Mouse (Mus musculus): Measurements from ENCODE around the gene Casc3.

The Casc3 gene

DNA sequence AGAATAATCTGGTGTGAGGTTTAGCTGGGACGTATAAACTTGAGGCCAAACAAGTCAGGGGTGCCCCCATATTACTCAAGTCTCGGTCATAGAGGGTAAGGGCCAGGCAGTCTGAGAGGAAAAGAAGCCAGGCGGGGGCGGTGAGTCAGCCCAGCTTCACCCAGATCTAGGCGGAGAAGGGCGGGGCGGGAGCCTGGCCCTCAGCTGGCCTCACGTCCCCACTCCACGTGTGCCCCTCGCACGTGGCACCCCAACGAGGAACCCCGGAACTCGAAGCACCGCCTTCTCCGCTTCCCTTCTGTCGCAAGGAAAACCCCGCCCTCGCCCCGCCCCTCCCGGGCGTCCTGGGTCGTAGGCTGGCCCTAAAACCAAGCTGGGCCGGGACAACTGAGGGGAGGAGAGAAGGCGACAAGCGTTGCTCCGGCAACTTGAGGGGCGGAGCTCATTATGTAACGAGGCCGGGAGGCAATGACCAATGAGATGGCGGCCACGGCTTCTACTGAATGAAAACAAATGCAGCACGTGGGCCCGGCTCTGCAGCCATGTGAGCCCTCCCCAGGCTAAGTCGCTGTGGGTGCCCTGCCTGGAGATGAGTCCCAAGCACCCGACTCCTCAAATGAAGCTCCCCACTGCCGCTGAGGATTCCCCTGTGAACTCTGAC, 30.9 kb upstream of the Casc3 start:
- peak; percentile 100 for DNase-seq

DNA sequence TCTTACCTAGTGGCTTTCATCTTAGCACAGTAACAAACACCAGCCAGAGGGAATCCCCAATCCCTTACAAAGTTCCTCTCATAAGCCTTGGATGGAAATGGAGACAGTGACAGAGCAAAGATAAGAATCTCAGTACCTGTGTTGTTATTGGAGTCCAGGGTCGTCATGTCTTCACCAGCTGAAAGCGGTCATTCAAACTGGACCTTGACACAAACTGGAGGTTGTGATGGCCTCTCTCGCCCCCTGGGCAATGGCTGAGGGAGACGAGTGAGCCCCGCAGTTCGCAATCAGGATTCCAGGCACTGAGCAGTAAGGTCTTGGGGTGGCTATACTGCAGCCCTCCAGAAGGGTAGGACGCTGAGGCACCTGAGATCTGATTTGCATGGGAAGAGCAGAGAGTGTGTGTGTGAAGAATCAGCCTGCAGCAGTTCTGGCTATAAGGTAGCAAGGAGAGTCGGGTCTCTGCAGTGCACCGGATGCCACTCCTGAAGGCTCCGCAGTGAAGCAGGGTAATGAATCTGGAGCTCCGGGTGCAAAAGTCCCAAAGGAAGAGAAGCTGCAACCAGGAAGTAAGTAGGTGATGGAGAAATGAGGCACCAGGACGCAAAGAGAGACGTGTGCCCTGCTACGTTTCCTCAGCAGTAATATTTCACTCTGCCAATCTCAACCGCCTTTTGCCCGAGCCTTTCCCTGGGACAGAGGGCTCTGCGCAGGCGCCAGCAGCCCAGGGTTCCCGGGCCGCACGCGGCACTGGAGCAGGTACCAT, 29.9 kb upstream of the Casc3 start, which contains the start of gene Nr1d1:
Nr1d1 (minus strand) TSS at position 752 of the 766 bp plus-strand sequence.
- no peak for DNase-seq

GRCm38 (mm10) chr11:98775348-98776051, 29.2 kb upstream of the Casc3 start:
- peak; percentile 100 for DNase-seq

GRCm38 (mm10) chr11:98776052-98776764, 28.5 kb upstream of the Casc3 start:
- DNase-seq, result no peak

DNA sequence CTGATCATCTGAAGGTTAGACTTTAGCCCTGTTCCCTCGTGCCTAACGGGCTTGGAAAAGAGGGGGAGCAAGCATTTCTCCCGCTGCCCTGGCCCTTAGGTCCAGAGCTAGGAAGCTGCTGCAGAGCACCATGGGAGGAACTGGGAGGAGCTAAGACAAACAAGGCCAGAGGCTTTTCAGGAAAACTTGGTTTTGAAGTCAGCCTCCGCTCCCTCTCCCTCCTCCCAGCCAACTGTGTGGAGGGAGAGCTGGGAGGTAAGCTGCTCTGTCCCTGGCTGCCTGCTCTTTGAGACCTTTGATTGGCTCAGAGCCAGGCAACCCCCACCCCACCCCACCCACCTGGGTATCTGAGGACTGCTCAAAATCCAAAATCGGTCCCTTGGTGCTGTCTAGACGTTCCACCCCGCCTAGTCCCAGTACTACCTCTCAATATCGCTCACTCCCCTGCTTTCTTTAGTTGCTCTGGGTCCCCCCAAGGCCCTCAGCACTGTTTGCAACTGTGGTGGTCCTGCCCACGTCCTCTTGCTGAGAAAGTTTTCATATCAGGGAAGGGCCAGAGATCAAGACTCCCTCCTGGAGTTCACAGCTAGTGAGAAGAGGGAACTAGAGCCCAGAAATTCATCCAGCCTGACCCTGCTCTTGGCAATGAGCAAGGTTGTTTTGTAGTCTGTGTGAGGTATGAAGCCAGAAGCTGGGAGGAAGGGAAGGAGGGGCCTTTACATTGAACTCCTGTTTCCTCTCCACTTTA, 27.7 kb upstream of the Casc3 start:
- no peak for DNase-seq

GRCm38 (mm10) chr11:98777888-98778287, 26.8 kb upstream of the Casc3 start:
- DNase-seq, result no peak

DNA sequence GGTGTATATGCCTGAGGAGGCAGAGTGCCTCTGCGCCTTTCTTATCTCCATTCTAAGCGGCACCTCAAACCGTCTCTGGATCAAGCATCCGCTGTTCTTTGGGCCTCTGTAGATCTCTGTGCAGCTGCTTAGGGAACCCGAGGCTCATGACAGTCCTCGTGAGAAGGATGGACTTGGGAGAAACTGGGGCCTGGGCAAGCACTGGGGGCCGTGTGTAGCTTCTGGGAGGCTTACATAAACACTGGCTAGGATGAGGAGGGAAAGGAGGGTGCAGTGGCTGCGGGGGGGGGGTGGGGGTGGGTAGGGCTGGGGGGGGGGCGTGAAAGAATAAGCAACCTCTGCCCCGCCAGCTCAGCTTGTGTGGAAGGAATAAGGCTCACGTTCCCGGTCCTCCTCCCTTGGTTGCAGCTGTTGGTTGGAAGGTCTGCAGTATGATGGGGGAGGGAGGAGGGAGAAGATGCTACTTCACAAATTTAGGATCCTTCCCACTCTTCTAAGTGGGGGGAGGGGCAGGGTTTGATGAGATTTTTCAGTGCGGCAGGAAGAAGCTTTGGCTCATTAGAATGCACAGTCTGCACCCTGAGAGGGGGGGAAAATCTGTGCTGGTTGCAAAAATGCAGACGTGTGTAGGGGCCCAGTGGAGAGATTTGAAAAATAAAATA, 22.7 kb upstream of the Casc3 start:
- DNase-seq, result no peak

DNA sequence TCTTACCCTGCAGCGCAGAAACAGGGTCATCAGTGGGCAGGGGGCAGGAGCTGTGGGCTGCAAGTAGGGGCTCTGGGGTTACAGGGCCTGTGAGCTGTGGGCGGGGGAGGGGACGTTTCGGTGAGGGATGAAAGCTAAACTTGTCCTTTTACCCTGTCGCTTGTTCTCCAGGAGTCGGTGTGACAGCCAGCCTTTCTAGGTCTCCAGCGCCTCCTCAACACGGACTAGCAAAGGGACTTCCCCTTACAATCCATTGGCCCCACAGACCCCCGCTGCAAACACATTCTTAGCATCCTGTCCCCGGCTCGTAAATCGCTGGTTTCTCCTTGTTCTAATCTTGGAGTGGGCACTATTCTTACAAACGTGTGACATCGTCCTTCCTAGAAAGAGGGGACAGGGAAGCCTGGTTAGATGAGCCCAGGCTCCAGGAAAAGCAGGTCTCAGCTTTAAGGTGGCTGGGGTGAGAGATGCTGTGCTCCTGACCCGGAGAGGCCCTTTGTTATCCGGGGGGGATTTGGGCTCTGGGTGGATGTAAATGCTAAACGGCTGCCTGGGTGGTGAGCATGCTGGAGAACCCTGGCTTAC, 22.0 kb upstream of the Casc3 start:
- DNase-seq, result no peak

- peak; percentile 96 for DNase-seq
These were observed 21.4 kb upstream of the Casc3 start for GRCm38 (mm10) chr11:98783236-98783696.

DNA sequence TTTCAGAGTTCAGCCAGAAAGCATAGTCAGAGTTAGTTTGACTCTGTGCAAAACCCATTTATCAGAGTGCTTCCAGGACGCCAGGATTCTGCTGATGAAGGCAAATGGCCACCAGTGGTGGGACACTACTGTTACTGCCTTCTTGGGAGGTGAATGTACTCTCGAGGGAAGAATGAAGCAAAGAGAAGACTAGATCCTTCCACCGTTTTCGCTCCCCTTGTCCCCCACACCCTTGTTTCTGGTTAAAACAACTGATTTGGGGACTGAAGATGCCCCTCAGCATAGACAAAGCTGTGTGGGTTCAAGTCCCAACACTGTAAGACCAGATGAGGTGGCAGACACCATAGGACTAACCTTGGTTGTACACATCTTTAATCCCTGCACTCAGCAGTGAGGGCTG, 20.6 kb upstream of the Casc3 start:
- DNase-seq, result no peak

- DNase-seq, result no peak
These were observed 19.5 kb upstream of the Casc3 start for GRCm38 (mm10) chr11:98785214-98785613.

- DNase-seq, result peak; percentile 76
These were observed 18.9 kb upstream of the Casc3 start for GRCm38 (mm10) chr11:98785772-98786281.

GRCm38 (mm10) chr11:98786359-98787214, 18.1 kb upstream of the Casc3 start:
- DNase-seq, result peak; percentile 95

- DNase-seq, result no peak
These were observed 17.5 kb upstream of the Casc3 start for GRCm38 (mm10) chr11:98787229-98787628.

- no peak for DNase-seq
These were observed 17.0 kb upstream of the Casc3 start for GRCm38 (mm10) chr11:98787691-98788090.

GRCm38 (mm10) chr11:98788139-98788538, 16.6 kb upstream of the Casc3 start:
- no peak for DNase-seq

GRCm38 (mm10) chr11:98788550-98789218, 16.0 kb upstream of the Casc3 start:
- DNase-seq, result peak; percentile 79

DNA sequence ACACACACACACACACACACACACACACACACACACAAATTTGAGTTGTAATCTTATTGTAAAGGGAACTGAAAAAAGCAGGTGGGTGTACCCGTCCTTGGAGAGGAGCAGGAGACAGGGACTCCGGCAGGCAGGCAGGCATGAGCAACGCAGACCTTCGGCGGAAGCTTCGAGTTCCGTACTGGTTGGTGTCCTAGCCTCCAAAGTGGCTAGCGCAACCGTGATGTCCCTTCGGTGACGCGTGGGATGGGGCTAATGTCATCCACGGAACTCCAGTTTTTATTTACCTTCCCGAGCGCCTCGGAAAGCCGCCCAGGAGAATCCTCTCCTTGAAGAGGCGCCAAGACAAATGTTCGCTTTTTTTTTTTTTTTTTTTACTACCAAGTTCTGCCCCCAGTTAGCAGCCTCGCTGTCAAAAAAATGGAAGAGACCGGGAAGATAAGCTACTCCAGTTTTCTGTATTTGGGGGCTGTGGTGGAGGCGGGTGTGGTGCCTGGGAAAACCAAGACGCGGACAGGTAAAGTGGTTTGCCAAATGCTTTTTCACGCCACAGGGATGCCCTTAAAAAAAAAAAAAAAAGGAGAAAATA, 15.4 kb upstream of the Casc3 start:
- no peak for DNase-seq

- DNase-seq, result no peak
These were observed 14.9 kb upstream of the Casc3 start for GRCm38 (mm10) chr11:98789824-98790223.

Measured in cerebellum, adult 11 months (tissue).